Mouse (Mus musculus) retina, embryonic 14.5 days (tissue): ENCODE results near the gene Clspn.

Experiments used
- DNase-seq: peaks from one replicate; pipeline ENCODE4 v3.0.0-alpha.2; 2015; ENCODE audit warnings: low spot score

Clspn gene

GRCm38 (mm10) chr4:126636330-126636729, 79.6 kb downstream of the Clspn start:
- DNase-seq = no peak

- no peak for DNase-seq
These were observed 80.7 kb downstream of the Clspn start for GRCm38 (mm10) chr4:126637446-126637845.

GRCm38 (mm10) chr4:126639339-126639738, 82.6 kb downstream of the Clspn start:
- DNase-seq = no peak

GRCm38 (mm10) chr4:126641901-126642300, 85.2 kb downstream of the Clspn start:
- DNase-seq = no peak
